Comparison of ENCODE assay signal across 8 mouse cellular contexts in genomic region chr10:122987671-122988128, GRCm38 (mm10).
A peak's percentile ranks its signal among the peaks of the same experiment; 100 is the strongest.
DNase-seq lines count a peak whose midpoint lies in the region; ATAC-seq and TF ChIP-seq lines count a peak whose summit lies in the region.

No protein-coding gene starts in this region.

- H3K9me3 ChIP-seq in hindbrain, postnatal 0 days (ENCODE audit: low read length) = no peaks in the 10 kb centered on the region
- H3K9me3 ChIP-seq in limb, embryonic 11.5 days (ENCODE audit: control insufficient read depth, low read length) = no peaks in the 10 kb centered on the region
- H3K9me3 ChIP-seq in midbrain, embryonic 12.5 days = no peaks in the 10 kb centered on the region

- peak; percentile 25 to 43 for DNase-seq in left cerebral cortex, adult 18-20 months (ENCODE audit: low spot score in 2 of 2)
- no peak for DNase-seq in left cerebral cortex, adult 11 months (ENCODE audit: low spot score)
- DNase-seq in cerebellum, adult 8-10 months = peak; percentile 37
- DNase-seq in forelimb bud, embryonic 11.5 days (ENCODE audit: low read depth, low spot score) = peak; percentile 66
- peak; percentile 70 for DNase-seq in hindbrain, postnatal 0 days (ENCODE audit: low spot score)
- DNase-seq in limb, embryonic 11.5 days (ENCODE audit: low spot score) = peak; percentile 64
- DNase-seq in spleen, postnatal 4 days (ENCODE audit: low spot score in 2 of 2) = peak; percentile 52 to 74

- no peak for ATAC-seq in hindbrain, postnatal 0 days
- no peak for ATAC-seq in limb, embryonic 11.5 days (ENCODE audit: insufficient number of reproducible peaks, low FRiP score, low TSS enrichment, low read depth)
- no peak for ATAC-seq in midbrain, embryonic 12.5 days (ENCODE audit: low FRiP score, low read depth)

- H3K9ac ChIP-seq in hindbrain, postnatal 0 days (replicated peaks; ENCODE audit: low read length) = no peak overlapping the region
- H3K9ac ChIP-seq in limb, embryonic 11.5 days (ENCODE audit: low read length) = no peak overlapping the region
- H3K9ac ChIP-seq in midbrain, embryonic 12.5 days (replicated peaks) = no peak overlapping the region

- H3K27me3 ChIP-seq in hindbrain, postnatal 0 days (ENCODE audit: insufficient read depth, low read length) = no peaks in the 10 kb centered on the region
- H3K27me3 ChIP-seq in limb, embryonic 11.5 days (ENCODE audit: control insufficient read depth, insufficient read depth, low read length) = no peaks in the 10 kb centered on the region
- H3K27me3 ChIP-seq in midbrain, embryonic 12.5 days = no peaks in the 10 kb centered on the region

- H3K27ac ChIP-seq in hindbrain, postnatal 0 days = no peak overlapping the region
- no peak overlapping the region for H3K27ac ChIP-seq in limb, embryonic 11.5 days (replicated peaks; ENCODE audit: low read depth, low read length)
- H3K27ac ChIP-seq in midbrain, embryonic 12.5 days (replicated peaks) = peak overlapping the region; percentile 54; the same call in 1 of the 2 replicates

- H3K36me3 ChIP-seq in hindbrain, postnatal 0 days (ENCODE audit: insufficient read depth, low read length) = no peaks in the 10 kb centered on the region; the same call in 1 of the 2 replicates
- peaks cover 3% of the 10 kb centered on the region; the same call in 1 of the 2 replicates for H3K36me3 ChIP-seq in limb, embryonic 11.5 days (ENCODE audit: control insufficient read depth, insufficient read depth, low read length)
- peaks cover 7% of the 10 kb centered on the region for H3K36me3 ChIP-seq in midbrain, embryonic 12.5 days

- no peak overlapping the region for H3K4me2 ChIP-seq in hindbrain, postnatal 0 days (ENCODE audit: low read depth, low read length)
- H3K4me2 ChIP-seq in limb, embryonic 11.5 days (ENCODE audit: low read depth, severe bottlenecking) = no peak overlapping the region
- H3K4me2 ChIP-seq in midbrain, embryonic 12.5 days (replicated peaks) = no peak overlapping the region

- WGBS in hindbrain, postnatal 0 days = 25% methylated on average over 9 of the region's 9 CpGs
- WGBS in limb, embryonic 11.5 days = 24% methylated on average over 9 of the region's 9 CpGs
- 27% methylated on average over 9 of the region's 9 CpGs for WGBS in midbrain, embryonic 12.5 days

- H3K4me1 ChIP-seq in hindbrain, postnatal 0 days (ENCODE audit: insufficient read depth, low read length) = no peaks in the 10 kb centered on the region
- H3K4me1 ChIP-seq in limb, embryonic 11.5 days (ENCODE audit: control insufficient read depth, insufficient read depth, low read length) = peaks cover 10% of the 10 kb centered on the region
- H3K4me1 ChIP-seq in midbrain, embryonic 12.5 days = peaks cover 26% of the 10 kb centered on the region

- H3K4me3 ChIP-seq in hindbrain, postnatal 0 days (ENCODE audit: low read length) = no peak overlapping the region
- no peak overlapping the region for H3K4me3 ChIP-seq in limb, embryonic 11.5 days (ENCODE audit: low read depth, low read length)
- H3K4me3 ChIP-seq in midbrain, embryonic 12.5 days = no peak overlapping the region

- TF ChIP-seq CTCF in hindbrain, postnatal 0 days (IDR thresholded peaks at IDR 0.05; ENCODE audit: low read depth) = peak; percentile 81
